Mouse (Mus musculus) embryonic facial prominence, embryonic 10.5 days (tissue): Measurements from ENCODE around the gene Mef2a. TPM values are rescaled to one million over a fixed set of nuclear protein-coding genes. Genes with fewer than 3 reads are reported as not detected.

Experiments used
- DNase-seq: peaks from one replicate; pipeline ENCODE4 v3.0.0-alpha.2; 2017; ENCODE audit warnings: low spot score
- H3K27ac ChIP-seq: fragments of 300-500 bp; sonication (generic); replicated peaks from 2 replicates; pipeline ENCODE4 v1.5.1; 2016; ENCODE audit warnings: mild to moderate bottlenecking
- H3K27me3 ChIP-seq: fragments of 300-500 bp; sonication (generic); replicated peaks from 2 replicates; pipeline ENCODE4 v1.6.1; 2016; ENCODE audit warnings: low read depth, mild to moderate bottlenecking; ENCODE audit not compliant: poor library complexity, severe bottlenecking
- H3K36me3 ChIP-seq: fragments of 300-500 bp; sonication (generic); replicated peaks from 2 replicates; pipeline ENCODE4 v1.6.1; 2016; ENCODE audit warnings: mild to moderate bottlenecking, moderate library complexity
- H3K4me1 ChIP-seq: fragments of 300-500 bp; sonication (generic); 2 replicates; pipeline ENCODE4 v1.6.1; 2016
- H3K4me3 ChIP-seq: fragments of 300-500 bp; sonication (generic); 2 replicates; pipeline ENCODE4 v1.5.1; 2016; ENCODE audit warnings: mild to moderate bottlenecking, moderate library complexity
- H3K9me3 ChIP-seq: fragments of 300-500 bp; sonication (generic); 2 replicates; pipeline ENCODE4 v1.6.1; 2016; ENCODE audit warnings: mild to moderate bottlenecking
- WGBS: fragments of 180-500 bp; shearing (Covaris S2); methylation state at CpG from one replicate; pipeline ENCODE4 v1.1.7; 2016; 5-methylcytosine and 5-hydroxymethylcytosine counted together
- polyA plus RNA-seq: library from polyadenylated mRNA; unstranded; fragments of >200 nt; fragmentation: Nextera tagmentation; extraction: Ambion mirVana; gene quantifications from 2 replicates; pipeline ENCODE4 v1.2.1, GENCODE M21; 2016

The Mef2a gene
- polyA plus RNA-seq, 1 experiment from 2014 or later = 25.1 TPM

DNA sequence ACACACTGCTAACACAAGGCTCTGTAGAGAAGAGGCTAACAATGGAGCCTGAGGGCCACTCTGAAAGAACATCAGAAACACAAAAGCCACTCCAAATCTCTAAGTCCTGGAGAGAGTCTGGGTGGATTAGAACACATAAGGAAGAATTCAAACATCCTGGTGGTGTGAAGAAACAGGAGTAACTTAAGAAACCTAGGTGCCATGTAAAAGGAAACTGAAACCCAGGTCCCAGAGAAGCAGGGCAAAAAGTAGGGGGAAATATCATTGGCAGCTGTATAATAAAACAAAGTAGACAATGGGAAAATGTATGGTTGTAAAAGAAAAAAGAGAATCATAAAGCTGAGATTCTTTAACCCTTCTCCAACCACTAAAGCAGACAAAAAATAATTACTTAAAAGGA is 12.8 kb downstream of the Mef2a start:
- Histone ChIP-seq H3K36me3 (peaks cover 13% of the 10 kb centered on the region), H3K27me3 (no peaks in the 10 kb centered on the region), H3K27ac (no peak overlapping the region), H3K9me3 (peaks cover 6% of the 10 kb centered on the region; the same call in 1 of the 2 replicates), H3K4me3 (no peak overlapping the region), H3K4me1 (no peaks in the 10 kb centered on the region)
- DNase-seq = no peak

DNA sequence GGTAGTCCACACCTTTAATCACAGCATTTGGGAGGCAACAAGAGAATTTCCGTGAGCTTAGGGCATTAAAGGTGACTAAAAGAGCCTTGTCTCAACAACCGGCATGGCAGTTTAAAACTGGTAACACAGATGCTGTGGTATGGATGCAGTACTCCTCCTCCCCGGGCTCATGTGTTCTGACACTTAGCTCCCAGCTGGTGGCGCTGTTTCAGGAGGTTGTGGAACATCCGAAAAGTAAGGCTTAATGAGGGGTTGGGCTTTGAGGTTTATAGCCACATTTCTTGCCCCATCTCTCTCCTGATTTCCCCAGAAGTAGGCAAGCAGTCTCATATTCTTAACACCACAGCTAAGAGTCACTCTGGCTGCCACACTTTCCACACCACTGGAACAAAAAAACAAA is 16.8 kb downstream of the Mef2a start:
- no peak for DNase-seq
- peaks cover 6% of the 10 kb centered on the region; the same call in 1 of the 2 replicates for H3K9me3 ChIP-seq
- H3K27ac ChIP-seq = no peak overlapping the region
- no peaks in the 10 kb centered on the region for H3K27me3 ChIP-seq
- WGBS = 91% methylated on average over 5 of the region's 5 CpGs
- no peak overlapping the region for H3K4me3 ChIP-seq
- 0 out of 2 replicates have a peak, but pooled peaks cover 3% of the 10 kb centered on the region for H3K4me1 ChIP-seq
- peaks cover 13% of the 10 kb centered on the region for H3K36me3 ChIP-seq

DNA sequence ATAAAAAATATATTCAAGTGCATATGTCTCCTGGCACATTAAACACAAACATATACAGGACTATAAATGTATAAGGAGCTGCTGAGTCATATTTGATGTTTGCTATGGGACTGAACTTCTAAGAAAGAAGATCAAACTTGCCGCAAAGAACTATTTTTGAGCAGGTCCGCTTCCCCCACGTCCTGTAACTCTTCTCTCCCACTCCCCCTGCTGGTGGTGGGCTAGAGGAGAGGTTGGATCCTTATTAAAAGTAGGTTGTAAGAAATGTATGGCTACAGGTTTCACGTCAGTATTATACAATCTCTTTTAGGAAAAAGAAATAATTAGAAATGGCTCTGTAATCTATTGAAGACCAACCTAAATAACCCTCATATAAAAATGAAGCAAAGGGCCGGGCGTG is 19.0 kb downstream of the Mef2a start:
- WGBS = 89% methylated on average over 6 of the region's 6 CpGs
- Histone ChIP-seq H3K36me3 (peaks cover 13% of the 10 kb centered on the region), H3K27ac (no peak overlapping the region), H3K4me1 (0 out of 2 replicates have a peak, but pooled peaks cover 3% of the 10 kb centered on the region), H3K9me3 (peaks cover 6% of the 10 kb centered on the region; the same call in 1 of the 2 replicates), H3K4me3 (no peak overlapping the region), H3K27me3 (no peaks in the 10 kb centered on the region)
- DNase-seq = no peak

- H3K36me3 ChIP-seq = peaks cover 13% of the 10 kb centered on the region
These were observed 19.7 kb downstream of the Mef2a start for GRCm38 (mm10) chr7:67352989-67353388.

GRCm38 (mm10) chr7:67344443-67344842 is 28.2 kb downstream of the Mef2a start:
- Histone ChIP-seq H3K36me3 (peaks cover 12% of the 10 kb centered on the region), H3K27me3 (no peaks in the 10 kb centered on the region), H3K4me1 (no peaks in the 10 kb centered on the region), H3K9me3 (no peaks in the 10 kb centered on the region), H3K27ac (no peak overlapping the region), H3K4me3 (no peak overlapping the region)
- DNase-seq = no peak
- 84% methylated on average over 1 of the region's 1 CpGs for WGBS

More at GRCm38 (mm10) chr7:67352989-67353388, 19.7 kb downstream of the Mef2a start:
- peaks cover 6% of the 10 kb centered on the region; the same call in 1 of the 2 replicates for H3K9me3 ChIP-seq
- H3K27me3 ChIP-seq = no peaks in the 10 kb centered on the region
- WGBS = 84% methylated on average over 4 of the region's 4 CpGs
- H3K27ac ChIP-seq = no peak overlapping the region
- DNase-seq = no peak
- 0 out of 2 replicates have a peak, but pooled peaks cover 3% of the 10 kb centered on the region for H3K4me1 ChIP-seq
- H3K4me3 ChIP-seq = no peak overlapping the region

- peaks cover 12% of the 10 kb centered on the region for H3K36me3 ChIP-seq
- no peaks in the 10 kb centered on the region for H3K4me1 ChIP-seq
- H3K27me3 ChIP-seq = no peaks in the 10 kb centered on the region
- H3K9me3 ChIP-seq = 0 out of 2 replicates have a peak, but pooled peaks cover 4% of the 10 kb centered on the region
- WGBS = 86% methylated on average over 7 of the region's 7 CpGs
- no peak for DNase-seq
- no peak overlapping the region for H3K27ac ChIP-seq
- H3K4me3 ChIP-seq = no peak overlapping the region
These were observed 30.5 kb downstream of the Mef2a start for GRCm38 (mm10) chr7:67342067-67342625.

DNA sequence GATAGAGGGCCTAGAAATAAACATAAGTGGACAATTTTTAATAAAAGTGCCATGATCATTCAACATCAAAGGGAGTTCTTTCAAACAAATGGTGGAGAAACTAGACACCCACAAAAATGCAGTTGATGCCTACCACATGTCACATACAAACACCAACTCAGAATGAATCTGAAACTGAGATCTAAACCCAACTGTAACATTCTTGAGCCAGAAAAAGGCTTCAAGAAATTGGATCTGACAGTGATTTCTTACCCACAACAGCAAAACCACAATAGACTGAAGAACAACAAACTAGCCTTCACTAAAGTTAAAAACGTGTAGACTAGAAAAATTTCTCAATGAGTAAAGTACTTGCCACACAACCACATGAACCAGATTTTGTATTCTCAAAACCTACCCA is 52.3 kb downstream of the Mef2a start:
- Histone ChIP-seq H3K27me3 (no peaks in the 10 kb centered on the region), H3K4me1 (no peaks in the 10 kb centered on the region), H3K36me3 (peaks cover under 1% of the 10 kb centered on the region), H3K27ac (no peak overlapping the region), H3K4me3 (no peak overlapping the region), H3K9me3 (no peaks in the 10 kb centered on the region)
- 74% methylated on average over 1 of the region's 1 CpGs for WGBS
- no peak for DNase-seq

GRCm38 (mm10) chr7:67318697-67319096 is 54.0 kb downstream of the Mef2a start:
- Histone ChIP-seq H3K9me3 (no peaks in the 10 kb centered on the region), H3K4me3 (no peak overlapping the region), H3K4me1 (no peaks in the 10 kb centered on the region), H3K27me3 (no peaks in the 10 kb centered on the region), H3K27ac (no peak overlapping the region), H3K36me3 (peaks cover 9% of the 10 kb centered on the region)
- no peak for DNase-seq

GRCm38 (mm10) chr7:67313200-67313599 is 59.5 kb downstream of the Mef2a start:
- Histone ChIP-seq H3K27me3 (no peaks in the 10 kb centered on the region), H3K4me1 (no peaks in the 10 kb centered on the region), H3K4me3 (no peak overlapping the region), H3K36me3 (peaks cover 19% of the 10 kb centered on the region), H3K27ac (no peak overlapping the region), H3K9me3 (no peaks in the 10 kb centered on the region)
- 92% methylated on average over 3 of the region's 3 CpGs for WGBS
- no peak for DNase-seq

- Histone ChIP-seq H3K9me3 (no peaks in the 10 kb centered on the region), H3K27ac (no peak overlapping the region), H3K4me1 (no peaks in the 10 kb centered on the region), H3K4me3 (no peak overlapping the region), H3K36me3 (peaks cover 15% of the 10 kb centered on the region), H3K27me3 (no peaks in the 10 kb centered on the region)
- DNase-seq = no peak
- WGBS = 93% methylated on average over 2 of the region's 2 CpGs
These were observed 62.5 kb downstream of the Mef2a start for GRCm38 (mm10) chr7:67310151-67310550.

DNA sequence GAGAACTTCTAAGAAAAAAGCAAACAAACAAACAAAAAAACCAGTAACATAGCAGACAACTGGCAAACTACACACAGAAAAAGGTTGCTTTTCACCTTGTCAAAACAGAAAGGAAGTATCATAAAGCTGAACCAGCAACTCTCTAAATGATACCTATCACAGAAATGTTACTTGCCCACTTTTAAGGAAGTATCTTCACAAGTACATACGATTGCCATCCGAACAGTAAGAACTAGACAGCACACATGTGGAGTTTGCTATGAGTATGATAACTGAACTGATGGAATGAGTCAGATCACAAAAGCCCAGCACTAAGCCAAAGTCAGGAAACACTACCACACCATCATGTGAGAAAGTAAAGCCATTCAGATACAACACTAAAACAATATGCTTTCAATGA is 64.6 kb downstream of the Mef2a start:
- no peak for DNase-seq
- Histone ChIP-seq H3K36me3 (peaks cover 15% of the 10 kb centered on the region), H3K9me3 (no peaks in the 10 kb centered on the region), H3K27me3 (no peaks in the 10 kb centered on the region), H3K4me1 (no peaks in the 10 kb centered on the region), H3K4me3 (no peak overlapping the region), H3K27ac (no peak overlapping the region)
- WGBS = 89% methylated on average over 2 of the region's 2 CpGs

- Histone ChIP-seq H3K36me3 (peaks cover 15% of the 10 kb centered on the region), H3K27me3 (no peaks in the 10 kb centered on the region), H3K4me1 (no peaks in the 10 kb centered on the region), H3K4me3 (no peak overlapping the region), H3K27ac (no peak overlapping the region), H3K9me3 (no peaks in the 10 kb centered on the region)
- DNase-seq = no peak
- WGBS = 95% methylated on average over 3 of the region's 3 CpGs
These were observed 65.6 kb downstream of the Mef2a start for GRCm38 (mm10) chr7:67307078-67307477.

DNA sequence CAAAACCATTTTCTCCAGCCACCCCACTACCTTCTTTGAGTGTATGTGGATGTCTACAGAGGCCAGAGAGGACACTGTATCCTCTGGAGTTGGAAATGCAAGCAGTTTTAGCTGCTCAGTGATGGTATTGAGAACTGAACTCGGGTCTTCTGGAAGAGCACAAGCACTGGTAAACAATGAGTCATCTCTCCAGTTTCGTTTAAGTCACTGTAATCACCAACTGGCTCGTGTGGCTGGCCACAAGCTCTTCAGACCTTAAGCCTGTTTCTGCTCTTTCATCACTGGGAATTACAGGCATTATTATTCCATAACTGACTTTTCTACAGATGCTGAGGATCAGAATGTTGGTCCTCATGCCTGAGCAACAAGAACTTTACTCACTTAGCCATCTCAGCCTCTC is 67.7 kb downstream of the Mef2a start:
- WGBS = 87% methylated on average over 3 of the region's 3 CpGs

More for the DNA sequence above, 67.7 kb downstream of the Mef2a start:
- Histone ChIP-seq H3K27me3 (no peaks in the 10 kb centered on the region), H3K4me1 (no peaks in the 10 kb centered on the region), H3K36me3 (peaks cover 9% of the 10 kb centered on the region), H3K9me3 (no peaks in the 10 kb centered on the region), H3K27ac (no peak overlapping the region), H3K4me3 (no peak overlapping the region)
- DNase-seq = no peak
